Mouse (Mus musculus) intestine, embryonic 15.5 days (tissue): ENCODE results near the gene Prdm10. TPM values are rescaled to one million over a fixed set of nuclear protein-coding genes. Genes with fewer than 3 reads are reported as not detected.
A peak's percentile ranks its signal among the peaks of the same experiment; 100 is the strongest.

ENCODE experiments used
- ATAC-seq: fragments of 200-750 bp; cut with Nextera tagmentation; 2 replicates; pipeline ENCODE4 v1.8.0; 2017; ENCODE audit warnings: moderate TSS enrichment, moderate library complexity
- H3K27ac ChIP-seq: fragments of 300-500 bp; sonication (generic); 2 replicates; pipeline ENCODE4 v1.5.1; 2015; ENCODE audit warnings: mild to moderate bottlenecking, inconsistent platforms
- H3K27me3 ChIP-seq: fragments of 300-500 bp; sonication (generic); replicated peaks from 2 replicates; pipeline ENCODE4 v1.6.1; 2015; ENCODE audit warnings: inconsistent platforms
- H3K36me3 ChIP-seq: fragments of 300-500 bp; sonication (generic); 2 replicates; pipeline ENCODE4 v1.6.1; 2015; ENCODE audit warnings: inconsistent platforms
- H3K4me1 ChIP-seq: fragments of 300-500 bp; sonication (generic); replicated peaks from 2 replicates; pipeline ENCODE4 v1.6.1; 2015; ENCODE audit warnings: inconsistent platforms
- H3K4me2 ChIP-seq: fragments of 300-500 bp; sonication (generic); replicated peaks from 2 replicates; pipeline ENCODE4 v1.6.1; 2015; ENCODE audit warnings: mild to moderate bottlenecking, inconsistent platforms
- H3K4me3 ChIP-seq: fragments of 300-500 bp; sonication (generic); replicated peaks from 2 replicates; pipeline ENCODE4 v1.5.1; 2015; ENCODE audit warnings: inconsistent platforms
- H3K9ac ChIP-seq: fragments of 300-500 bp; sonication (generic); 2 replicates; pipeline ENCODE4 v1.6.1; 2015; ENCODE audit warnings: inconsistent platforms
- H3K9me3 ChIP-seq: fragments of 300-500 bp; sonication (generic); 2 replicates; pipeline ENCODE4 v1.6.1; 2016; ENCODE audit warnings: inconsistent platforms
- WGBS: fragments of 180-500 bp; shearing (Covaris S2); methylation state at CpG from one replicate; pipeline ENCODE4 v1.1.7; 2015; 5-methylcytosine and 5-hydroxymethylcytosine counted together
- polyA plus RNA-seq: library from polyadenylated mRNA; unstranded; fragments of >200 nt; fragmentation: Nextera tagmentation; extraction: Ambion mirVana; gene quantifications from 2 replicates; pipeline ENCODE4 v1.2.1, GENCODE M21; 2015

Prdm10 gene
- polyA plus RNA-seq, 1 experiment from 2014 or later: 4.1 TPM

DNA sequence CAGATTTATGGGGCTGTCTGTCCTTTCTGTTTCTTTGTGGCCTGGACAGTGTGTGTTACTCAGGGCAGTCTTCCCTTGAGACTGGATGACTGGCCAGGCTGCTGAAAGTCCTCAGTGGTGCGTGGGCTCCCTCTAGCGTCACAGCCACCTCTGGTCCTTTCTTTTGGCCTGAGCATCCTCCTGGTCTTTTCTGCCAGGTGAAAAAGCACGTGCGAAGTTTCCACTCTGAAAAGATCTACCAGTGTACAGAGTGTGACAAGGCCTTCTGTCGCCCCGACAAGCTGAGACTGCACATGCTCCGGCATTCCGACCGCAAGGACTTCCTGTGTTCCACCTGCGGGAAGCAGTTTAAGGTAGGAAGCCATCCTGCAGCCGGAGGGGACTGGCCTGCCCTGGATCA, 68.6 kb downstream of the Prdm10 start:
- Histone ChIP-seq H3K4me1 (no peaks in the 10 kb centered on the region), H3K27ac (no peak overlapping the region), H3K9ac (no peak overlapping the region), H3K36me3 (0 out of 2 replicates have a peak, but pooled peaks cover 6% of the 10 kb centered on the region), H3K4me2 (no peak overlapping the region), H3K4me3 (no peak overlapping the region), H3K27me3 (no peaks in the 10 kb centered on the region), H3K9me3 (no peaks in the 10 kb centered on the region)
- 65% methylated on average over 11 of the region's 11 CpGs for WGBS
- ATAC-seq: peak; percentile 65; the same call in 1 of the 2 replicates

DNA sequence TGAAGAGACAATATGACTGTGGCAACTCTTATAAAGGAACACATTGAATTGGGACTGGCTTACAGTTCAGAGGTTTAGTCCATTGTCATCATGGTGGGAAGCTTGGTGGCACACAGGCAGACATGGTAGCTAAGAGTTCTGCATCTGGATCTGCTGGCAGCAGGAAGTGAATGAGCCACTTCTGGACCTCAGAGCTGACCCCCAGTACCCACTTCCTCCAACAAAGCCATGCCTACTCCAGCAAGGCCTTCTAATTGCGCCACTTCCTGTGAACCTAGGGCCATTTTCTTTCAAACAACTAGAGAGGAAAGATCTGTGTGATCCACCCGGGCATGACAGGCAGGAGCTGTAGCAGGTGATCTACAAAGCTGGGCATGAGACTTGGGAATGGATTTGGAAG, 72.4 kb downstream of the Prdm10 start:
- Histone ChIP-seq H3K4me1 (no peaks in the 10 kb centered on the region), H3K4me2 (no peak overlapping the region), H3K36me3 (0 out of 2 replicates have a peak, but pooled peaks cover 9% of the 10 kb centered on the region), H3K27ac (no peak overlapping the region), H3K9ac (no peak overlapping the region), H3K4me3 (no peak overlapping the region), H3K9me3 (no peaks in the 10 kb centered on the region), H3K27me3 (no peaks in the 10 kb centered on the region)
- no peak for ATAC-seq
- WGBS: 83% methylated on average over 2 of the region's 2 CpGs

DNA sequence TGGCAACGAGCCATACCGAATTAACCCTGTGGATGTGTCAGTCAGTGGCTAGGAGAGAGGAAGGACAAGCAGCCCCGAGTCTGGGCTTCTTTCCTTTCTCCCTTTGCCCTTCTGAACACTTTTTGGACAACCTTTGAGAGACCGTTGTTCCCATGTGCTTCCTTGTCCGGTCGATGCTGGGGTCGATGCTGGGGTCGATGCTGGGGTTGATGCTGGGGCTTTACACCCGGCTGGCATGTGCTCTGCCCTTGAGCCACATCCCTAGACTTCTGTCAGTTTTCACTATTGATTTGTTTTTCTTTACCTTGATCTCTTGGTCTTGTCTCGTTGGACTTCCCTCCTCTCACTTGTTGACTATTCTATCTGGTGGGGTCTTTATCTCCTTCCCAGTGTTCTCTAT, 73.2 kb downstream of the Prdm10 start:
- Histone ChIP-seq H3K9me3 (no peaks in the 10 kb centered on the region), H3K9ac (no peak overlapping the region), H3K27ac (no peak overlapping the region), H3K4me1 (no peaks in the 10 kb centered on the region), H3K36me3 (0 out of 2 replicates have a peak, but pooled peaks cover 9% of the 10 kb centered on the region), H3K4me3 (no peak overlapping the region), H3K4me2 (no peak overlapping the region), H3K27me3 (no peaks in the 10 kb centered on the region)
- WGBS: 74% methylated on average over 10 of the region's 10 CpGs
- ATAC-seq: no peak

DNA sequence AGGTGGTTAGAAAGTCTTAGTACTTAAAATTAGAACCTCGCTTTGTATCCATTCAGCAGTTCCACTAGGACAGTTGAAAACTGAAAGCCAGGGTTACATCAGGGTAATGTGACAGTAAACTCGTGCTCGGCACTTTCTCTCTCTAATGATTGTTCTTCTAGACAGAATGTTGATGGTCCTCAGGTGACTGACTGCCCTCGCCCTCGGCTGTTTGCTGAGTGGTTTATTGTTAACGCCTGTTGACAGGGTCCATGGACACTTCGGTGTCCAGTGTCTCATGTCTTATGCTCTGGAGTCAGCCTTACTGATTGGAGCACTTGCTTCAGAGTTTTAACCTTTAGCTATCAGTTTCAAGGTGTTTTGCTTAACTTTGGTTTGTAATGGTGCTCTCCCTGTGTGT, 73.7 kb downstream of the Prdm10 start:
- 0 out of 2 replicates have a peak, but pooled peaks have one; percentile 25 for ATAC-seq
- Histone ChIP-seq H3K9ac (no peak overlapping the region), H3K4me1 (no peaks in the 10 kb centered on the region), H3K36me3 (0 out of 2 replicates have a peak, but pooled peaks cover 14% of the 10 kb centered on the region), H3K4me2 (no peak overlapping the region), H3K4me3 (no peak overlapping the region), H3K27ac (no peak overlapping the region), H3K9me3 (no peaks in the 10 kb centered on the region), H3K27me3 (no peaks in the 10 kb centered on the region)
- 65% methylated on average over 7 of the region's 7 CpGs for WGBS

- H3K4me2 ChIP-seq: no peak overlapping the region
- H3K9ac ChIP-seq: no peak overlapping the region
- WGBS: 90% methylated on average over 9 of the region's 9 CpGs
- no peaks in the 10 kb centered on the region for H3K27me3 ChIP-seq
- no peak for ATAC-seq
- peaks cover 4% of the 10 kb centered on the region; the same call in 1 of the 2 replicates for H3K36me3 ChIP-seq
- H3K4me1 ChIP-seq: no peaks in the 10 kb centered on the region
- H3K27ac ChIP-seq: no peak overlapping the region
- no peaks in the 10 kb centered on the region for H3K9me3 ChIP-seq
- no peak overlapping the region for H3K4me3 ChIP-seq
Measured at GRCm38 (mm10) chr9:31363698-31364609, 83.6 kb downstream of the Prdm10 start.

- peaks cover 3% of the 10 kb centered on the region; the same call in 1 of the 2 replicates for H3K36me3 ChIP-seq
- WGBS: 57% methylated on average over 8 of the region's 8 CpGs
- no peak overlapping the region for H3K4me2 ChIP-seq
- no peak overlapping the region for H3K27ac ChIP-seq
- no peaks in the 10 kb centered on the region for H3K4me1 ChIP-seq
- H3K27me3 ChIP-seq: no peaks in the 10 kb centered on the region
- ATAC-seq: no peak
- no peaks in the 10 kb centered on the region for H3K9me3 ChIP-seq
- no peak overlapping the region for H3K4me3 ChIP-seq
- no peak overlapping the region for H3K9ac ChIP-seq
Measured at GRCm38 (mm10) chr9:31365086-31365485, 84.7 kb downstream of the Prdm10 start.

GRCm38 (mm10) chr9:31371740-31372139, 91.4 kb downstream of the Prdm10 start:
- Histone ChIP-seq H3K4me1 (no peaks in the 10 kb centered on the region), H3K27me3 (no peaks in the 10 kb centered on the region), H3K36me3 (no peaks in the 10 kb centered on the region), H3K4me3 (no peak overlapping the region), H3K9ac (no peak overlapping the region), H3K27ac (no peak overlapping the region), H3K4me2 (no peak overlapping the region), H3K9me3 (no peaks in the 10 kb centered on the region)
- 93% methylated on average over 3 of the region's 3 CpGs for WGBS
- no peak for ATAC-seq

DNA sequence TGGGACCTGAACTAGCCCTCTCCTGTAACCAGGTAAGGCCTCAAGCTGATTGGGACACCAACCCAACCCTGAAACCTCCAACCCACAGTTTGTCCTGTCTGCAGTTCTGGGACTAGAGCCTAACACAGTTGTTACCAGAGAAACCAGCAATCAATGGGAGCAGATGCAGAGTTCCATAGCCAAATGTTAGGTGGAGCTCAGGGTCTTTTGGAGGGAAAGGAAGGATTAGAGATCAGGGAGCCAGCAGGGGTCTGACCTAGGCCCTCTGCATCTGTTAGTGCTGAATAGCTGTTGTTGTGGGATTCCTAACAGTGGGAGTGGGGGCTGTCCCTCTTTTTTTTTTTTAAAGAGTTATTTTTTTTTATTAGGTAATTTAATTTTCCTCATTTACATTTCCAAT, 96.3 kb downstream of the Prdm10 start:
- no peak overlapping the region for H3K27ac ChIP-seq
- H3K27me3 ChIP-seq: no peaks in the 10 kb centered on the region
- ATAC-seq: no peak
- no peak overlapping the region for H3K4me3 ChIP-seq
- H3K9ac ChIP-seq: no peak overlapping the region
- H3K4me1 ChIP-seq: no peaks in the 10 kb centered on the region
- no peaks in the 10 kb centered on the region for H3K9me3 ChIP-seq
- no peaks in the 10 kb centered on the region for H3K36me3 ChIP-seq
- H3K4me2 ChIP-seq: no peak overlapping the region

DNA sequence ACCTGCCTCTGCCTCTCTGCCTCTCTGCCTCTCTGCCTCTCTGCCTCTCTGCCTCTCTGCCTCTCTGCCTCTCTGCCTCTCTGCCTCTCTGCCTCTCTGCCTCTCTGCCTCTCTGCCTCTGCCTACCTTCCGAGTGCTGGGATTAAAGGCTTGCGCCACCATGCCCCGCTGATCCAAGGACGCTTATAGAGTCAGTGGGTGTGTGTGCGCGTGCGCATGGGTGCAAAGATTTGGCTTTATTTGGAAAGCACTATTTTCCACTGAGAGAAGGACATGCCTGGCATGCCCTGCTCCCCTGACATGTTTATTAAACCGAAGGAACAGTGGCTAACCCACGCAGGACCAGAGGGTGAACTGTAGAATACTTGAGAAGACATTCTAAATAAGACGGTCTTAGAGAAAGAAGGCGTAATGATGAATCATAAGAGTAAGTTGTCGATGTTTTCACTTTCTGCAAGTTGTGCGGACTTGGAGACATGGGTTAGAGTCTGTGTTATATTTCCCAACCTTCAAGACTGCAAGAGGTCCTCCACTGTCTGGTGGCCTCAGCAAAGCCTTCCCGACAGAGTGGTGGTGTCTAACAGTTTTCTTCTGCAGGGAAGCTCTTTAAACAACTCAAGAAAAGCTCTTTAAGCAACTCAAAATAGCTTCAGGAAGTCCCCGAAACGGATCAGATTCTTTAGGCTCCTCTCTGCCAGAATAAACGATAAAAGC, 104.6 kb downstream of the Prdm10 start:
- no peak for ATAC-seq
- no peak overlapping the region for H3K9ac ChIP-seq
- no peaks in the 10 kb centered on the region for H3K27me3 ChIP-seq
- no peaks in the 10 kb centered on the region for H3K9me3 ChIP-seq
- H3K4me2 ChIP-seq: no peak overlapping the region
- no peak overlapping the region for H3K4me3 ChIP-seq
- H3K4me1 ChIP-seq: peaks cover 4% of the 10 kb centered on the region
- 79% methylated on average over 17 of the region's 17 CpGs for WGBS
- H3K27ac ChIP-seq: no peak overlapping the region
- H3K36me3 ChIP-seq: no peaks in the 10 kb centered on the region

- Histone ChIP-seq H3K4me1 (peaks cover 4% of the 10 kb centered on the region), H3K27me3 (no peaks in the 10 kb centered on the region), H3K27ac (no peak overlapping the region), H3K9me3 (no peaks in the 10 kb centered on the region), H3K9ac (peak overlapping the region; percentile 50), H3K36me3 (no peaks in the 10 kb centered on the region), H3K4me3 (peak overlapping the region; percentile 84), H3K4me2 (peak overlapping the region; percentile 69)
- peak; percentile 54 for ATAC-seq
- 18% methylated on average over 4 of the region's 4 CpGs for WGBS
Measured at GRCm38 (mm10) chr9:31385500-31385869, 105.1 kb downstream of the Prdm10 start.

DNA sequence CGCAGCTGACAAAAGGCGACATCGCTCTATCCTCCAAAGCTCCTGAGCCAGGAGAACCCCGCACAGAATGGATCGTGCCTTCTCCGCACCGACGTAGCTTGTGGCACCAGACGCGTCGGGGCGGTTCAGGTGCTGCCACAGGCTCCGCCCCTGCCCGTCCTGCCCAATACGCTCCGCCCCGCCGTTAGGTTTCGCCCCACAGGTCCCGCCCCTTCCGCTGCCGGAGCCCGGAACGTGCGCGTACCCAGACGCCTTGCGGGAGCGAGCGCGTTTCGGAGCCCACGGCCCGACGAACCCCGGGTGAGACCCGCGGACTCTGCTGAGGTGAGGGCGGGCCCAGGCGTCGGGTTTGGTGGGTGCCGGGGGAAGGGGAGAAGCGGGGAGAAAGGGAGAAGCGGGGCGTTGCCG, 105.6 kb downstream of the Prdm10 start, which contains the start of gene Nfrkb:
Gene Nfrkb (plus strand): TSS at position 246 of the 408 bp plus-strand sequence.
- ATAC-seq: peak; percentile 98
- Histone ChIP-seq H3K27ac (peak within 1 kb of the TSS; percentile 29; the same call in 1 of the 2 replicates), H3K4me2 (peak within 1 kb of the TSS; percentile 69), H3K9ac (peak within 1 kb of the TSS; percentile 78), H3K36me3 (no peaks in the 10 kb centered on the region), H3K9me3 (no peaks in the 10 kb centered on the region), H3K27me3 (no peaks in the 10 kb centered on the region), H3K4me1 (peaks cover 4% of the 10 kb centered on the region), H3K4me3 (peak within 1 kb of the TSS; percentile 84)
- under 1% methylated on average over 46 of the region's 46 CpGs for WGBS
